Mouse (Mus musculus): ENCODE data around the gene Col23a1.

GRCm38 (mm10) chr11:51551253-51551652 lies 261.5 kb downstream of the Col23a1 start:
- TF ChIP-seq CTCF (IDR thresholded peaks at IDR 0.05; ENCODE audit: low read depth, low read length) (no peak), GATA1 (IDR thresholded peaks at IDR 0.05; ENCODE audit: borderline replicate concordance, low read length) (no peak)
